Mouse (Mus musculus) lung, embryonic 15.5 days (tissue): ENCODE results near the gene AC109138.7. TPM values are rescaled to one million over a fixed set of nuclear protein-coding genes. Genes with fewer than 3 reads are reported as not detected.
A peak's percentile ranks its signal among the peaks of the same experiment; 100 is the strongest.

ENCODE experiments used
- ATAC-seq: fragments of 200-750 bp; cut with Nextera tagmentation; 2 replicates; pipeline ENCODE4 v1.8.0; 2017; ENCODE audit warnings: moderate number of reproducible peaks, borderline replicate concordance; ENCODE audit not compliant: low FRiP score, low TSS enrichment; ENCODE audit errors: extremely low read depth
- H3K27ac ChIP-seq: fragments of 300-500 bp; sonication (generic); 2 replicates; pipeline ENCODE4 v1.5.1; 2015; ENCODE audit warnings: moderate library complexity, mild to moderate bottlenecking, inconsistent platforms
- H3K27me3 ChIP-seq: fragments of 300-500 bp; sonication (generic); 2 replicates; pipeline ENCODE4 v1.6.1; 2015; ENCODE audit warnings: inconsistent platforms
- H3K36me3 ChIP-seq: fragments of 300-500 bp; sonication (generic); 2 replicates; pipeline ENCODE4 v1.6.1; 2015; ENCODE audit warnings: inconsistent platforms
- H3K4me1 ChIP-seq: fragments of 300-500 bp; sonication (generic); 2 replicates; pipeline ENCODE4 v1.6.1; 2015; ENCODE audit warnings: inconsistent platforms
- H3K4me2 ChIP-seq: fragments of 300-500 bp; sonication (generic); 2 replicates; pipeline ENCODE4 v1.6.1; 2015; ENCODE audit warnings: inconsistent platforms, mild to moderate bottlenecking, moderate library complexity
- H3K4me3 ChIP-seq: fragments of 300-500 bp; sonication (generic); 2 replicates; pipeline ENCODE4 v1.5.1; 2015; ENCODE audit warnings: mild to moderate bottlenecking, inconsistent platforms
- H3K9ac ChIP-seq: fragments of 300-500 bp; sonication (generic); 2 replicates; pipeline ENCODE4 v1.6.1; 2015; ENCODE audit warnings: inconsistent platforms
- H3K9me3 ChIP-seq: fragments of 300-500 bp; sonication (generic); 2 replicates; pipeline ENCODE4 v1.6.1; 2016; ENCODE audit warnings: inconsistent platforms
- WGBS: fragments of 180-500 bp; shearing (Covaris S2); methylation state at CpG from one replicate; pipeline ENCODE4 v1.1.7; 2015; 5-methylcytosine and 5-hydroxymethylcytosine counted together
- polyA plus RNA-seq: library from polyadenylated mRNA; unstranded; fragments of >200 nt; fragmentation: Nextera tagmentation; extraction: Ambion mirVana; gene quantifications from 2 replicates; pipeline ENCODE4 v1.2.1, GENCODE M21; 2015

AC109138.7 gene
- polyA plus RNA-seq, 1 experiment from 2014 or later = not detected

- H3K9me3 ChIP-seq = no peaks in the 10 kb centered on the region
- WGBS = 79% methylated on average over 12 of the region's 12 CpGs
- H3K27me3 ChIP-seq = no peaks in the 10 kb centered on the region
- ATAC-seq = no peak
- no peak overlapping the region for H3K4me3 ChIP-seq
- H3K36me3 ChIP-seq = peaks cover 53% of the 10 kb centered on the region
- no peak overlapping the region for H3K27ac ChIP-seq
- peaks cover 32% of the 10 kb centered on the region for H3K4me1 ChIP-seq
- H3K9ac ChIP-seq = no peak overlapping the region
- no peak overlapping the region for H3K4me2 ChIP-seq
Measured at GRCm38 (mm10) chr19:4194776-4195650, 19.1 kb upstream of the AC109138.7 start.

- Histone ChIP-seq H3K4me2 (no peak overlapping the region), H3K4me3 (no peak overlapping the region), H3K9ac (no peak overlapping the region), H3K4me1 (peaks cover 42% of the 10 kb centered on the region), H3K9me3 (no peaks in the 10 kb centered on the region), H3K27me3 (no peaks in the 10 kb centered on the region), H3K36me3 (peaks cover 55% of the 10 kb centered on the region), H3K27ac (no peak overlapping the region)
- WGBS = 42% methylated on average over 2 of the region's 2 CpGs
- no peak for ATAC-seq
Measured at GRCm38 (mm10) chr19:4196048-4196447, 18.1 kb upstream of the AC109138.7 start.

- WGBS = 25% methylated on average over 5 of the region's 5 CpGs
- Histone ChIP-seq H3K27ac (no peak overlapping the region), H3K4me1 (peaks cover 38% of the 10 kb centered on the region), H3K36me3 (peaks cover 55% of the 10 kb centered on the region), H3K9ac (no peak overlapping the region), H3K9me3 (no peaks in the 10 kb centered on the region), H3K4me3 (no peak overlapping the region), H3K4me2 (no peak overlapping the region), H3K27me3 (no peaks in the 10 kb centered on the region)
- no peak for ATAC-seq
Measured at GRCm38 (mm10) chr19:4196548-4196947, 17.6 kb upstream of the AC109138.7 start.

GRCm38 (mm10) chr19:4197180-4197579 is 17.0 kb upstream of the AC109138.7 start:
- Histone ChIP-seq H3K9me3 (no peaks in the 10 kb centered on the region), H3K4me1 (peaks cover 41% of the 10 kb centered on the region), H3K9ac (no peak overlapping the region), H3K4me2 (no peak overlapping the region), H3K27ac (no peak overlapping the region), H3K36me3 (peaks cover 55% of the 10 kb centered on the region), H3K4me3 (no peak overlapping the region), H3K27me3 (no peaks in the 10 kb centered on the region)
- ATAC-seq = no peak
- 52% methylated on average over 3 of the region's 3 CpGs for WGBS

- Histone ChIP-seq H3K36me3 (peaks cover 21% of the 10 kb centered on the region), H3K9me3 (no peaks in the 10 kb centered on the region), H3K4me2 (peak within 1 kb of the TSS; percentile 82), H3K9ac (peak within 1 kb of the TSS; percentile 75), H3K4me3 (peak within 1 kb of the TSS; percentile 64), H3K27ac (peak within 1 kb of the TSS; percentile 61), H3K4me1 (peaks cover 21% of the 10 kb centered on the region), H3K27me3 (peaks cover 4% of the 10 kb centered on the region; the same call in 1 of the 2 replicates)
- under 1% methylated on average over 34 of the region's 34 CpGs for WGBS
- peak; percentile 88 for ATAC-seq
Measured at GRCm38 (mm10) chr19:4201291-4201909, 12.8 kb upstream of the AC109138.7 start, which contains the start of gene Rad9a. Gene Rad9a (minus strand): TSS chr19:4201662.

GRCm38 (mm10) chr19:4202149-4202548 is 12.0 kb upstream of the AC109138.7 start:
- peaks cover 6% of the 10 kb centered on the region; the same call in 1 of the 2 replicates for H3K27me3 ChIP-seq
- H3K9ac ChIP-seq = peak overlapping the region; percentile 75
- peaks cover 13% of the 10 kb centered on the region for H3K36me3 ChIP-seq
- H3K9me3 ChIP-seq = no peaks in the 10 kb centered on the region
- 21% methylated on average over 7 of the region's 7 CpGs for WGBS
- H3K4me1 ChIP-seq = peaks cover 17% of the 10 kb centered on the region
- peak overlapping the region; percentile 82 for H3K4me2 ChIP-seq
- H3K27ac ChIP-seq = no peak overlapping the region
- ATAC-seq = no peak
- peak overlapping the region; percentile 64 for H3K4me3 ChIP-seq

GRCm38 (mm10) chr19:4203148-4203547 is 11.0 kb upstream of the AC109138.7 start:
- Histone ChIP-seq H3K4me3 (no peak overlapping the region), H3K4me1 (peaks cover 17% of the 10 kb centered on the region), H3K9ac (no peak overlapping the region), H3K27me3 (peaks cover 6% of the 10 kb centered on the region; the same call in 1 of the 2 replicates), H3K4me2 (no peak overlapping the region), H3K27ac (no peak overlapping the region), H3K9me3 (no peaks in the 10 kb centered on the region), H3K36me3 (peaks cover 10% of the 10 kb centered on the region)
- no peak for ATAC-seq
- 62% methylated on average over 3 of the region's 3 CpGs for WGBS

- peaks cover 10% of the 10 kb centered on the region for H3K36me3 ChIP-seq
- H3K4me1 ChIP-seq = peaks cover 17% of the 10 kb centered on the region
- peaks cover 6% of the 10 kb centered on the region; the same call in 1 of the 2 replicates for H3K27me3 ChIP-seq
- no peak for ATAC-seq
- H3K4me2 ChIP-seq = no peak overlapping the region
- H3K9me3 ChIP-seq = no peaks in the 10 kb centered on the region
- H3K27ac ChIP-seq = peak overlapping the region; percentile 48; the same call in 1 of the 2 replicates
- no peak overlapping the region for H3K4me3 ChIP-seq
- WGBS = 49% methylated on average over 13 of the region's 13 CpGs
- H3K9ac ChIP-seq = no peak overlapping the region
Measured at GRCm38 (mm10) chr19:4203604-4204326, 10.4 kb upstream of the AC109138.7 start.

- no peak overlapping the region for H3K4me2 ChIP-seq
- H3K36me3 ChIP-seq = 0 out of 2 replicates have a peak, but pooled peaks cover 3% of the 10 kb centered on the region
- H3K27ac ChIP-seq = no peak overlapping the region
- no peak for ATAC-seq
- H3K9me3 ChIP-seq = no peaks in the 10 kb centered on the region
- H3K27me3 ChIP-seq = peaks cover 6% of the 10 kb centered on the region; the same call in 1 of the 2 replicates
- H3K9ac ChIP-seq = no peak overlapping the region
- H3K4me1 ChIP-seq = peaks cover 17% of the 10 kb centered on the region
- no peak overlapping the region for H3K4me3 ChIP-seq
- whole genome bisulfite sequencing = 63% methylated on average over 3 of the region's 4 CpGs
Measured at GRCm38 (mm10) chr19:4204889-4205288, 9.3 kb upstream of the AC109138.7 start.

- WGBS = 0% methylated on average over 2 of the region's 2 CpGs
- ATAC-seq = peak; percentile 44; the same call in 1 of the 2 replicates
- no peaks in the 10 kb centered on the region for H3K36me3 ChIP-seq
Measured at GRCm38 (mm10) chr19:4206971-4207370, 7.2 kb upstream of the AC109138.7 start.

GRCm38 (mm10) chr19:4208563-4208962 is 5.6 kb upstream of the AC109138.7 start:
- Histone ChIP-seq H3K9me3 (no peaks in the 10 kb centered on the region), H3K4me1 (peaks cover 12% of the 10 kb centered on the region), H3K9ac (no peak overlapping the region), H3K4me3 (no peak overlapping the region), H3K27me3 (peaks cover 6% of the 10 kb centered on the region; the same call in 1 of the 2 replicates), H3K4me2 (no peak overlapping the region), H3K27ac (no peak overlapping the region), H3K36me3 (no peaks in the 10 kb centered on the region)
- 60% methylated on average over 5 of the region's 5 CpGs for WGBS
- no peak for ATAC-seq

More at GRCm38 (mm10) chr19:4206971-4207370, 7.2 kb upstream of the AC109138.7 start:
- no peak overlapping the region for H3K9ac ChIP-seq
- H3K27ac ChIP-seq = no peak overlapping the region
- no peaks in the 10 kb centered on the region for H3K9me3 ChIP-seq
- no peak overlapping the region for H3K4me2 ChIP-seq
- H3K4me3 ChIP-seq = no peak overlapping the region
- peaks cover 5% of the 10 kb centered on the region for H3K4me1 ChIP-seq
- peaks cover 6% of the 10 kb centered on the region; the same call in 1 of the 2 replicates for H3K27me3 ChIP-seq
